Mouse (Mus musculus) adrenal gland, postnatal 4 days (tissue): ENCODE results near the gene Nfkbiz. TPM values are rescaled to one million over a fixed set of nuclear protein-coding genes. Genes with fewer than 3 reads are reported as not detected.
"Not testable (repeated sequence)": the region's sequence is repeated elsewhere in the genome, so short reads cannot be mapped to it uniquely, and the experiment has no call there.

Experiments
- DNase-seq, 2 experiments: peaks; one replicate each; pipeline ENCODE4 v3.0.0; 2021 to 2022; ENCODE audit warnings: low spot score in 2 of 2, mixed read lengths in 2 of 2
- long read RNA-seq, 2 experiments: library from polyadenylated mRNA; stranded (forward); transcript quantifications; one replicate each; pipeline ENCODE4 v2.0.0; 2021
- total RNA-seq, 2 experiments: library from RNA; stranded (reverse); gene quantifications; 2 replicates each; pipeline ENCODE4 v1.2.3; 2021

Nfkbiz gene
- 1 to 10 TPM; 6.8 to 7.4 TPM for total RNA-seq
- long read RNA-seq, experiment 1, partial matches to known transcripts: 0 of 2 reads
- long read RNA-seq, experiment 1, other reads (novel, unspliced or antisense): 1 of 2 reads
- long read RNA-seq, experiment 2, partial matches to known transcripts: 5 of 9 reads
- long read RNA-seq, experiment 2, other reads (novel, unspliced or antisense): 2 of 9 reads

DNA sequence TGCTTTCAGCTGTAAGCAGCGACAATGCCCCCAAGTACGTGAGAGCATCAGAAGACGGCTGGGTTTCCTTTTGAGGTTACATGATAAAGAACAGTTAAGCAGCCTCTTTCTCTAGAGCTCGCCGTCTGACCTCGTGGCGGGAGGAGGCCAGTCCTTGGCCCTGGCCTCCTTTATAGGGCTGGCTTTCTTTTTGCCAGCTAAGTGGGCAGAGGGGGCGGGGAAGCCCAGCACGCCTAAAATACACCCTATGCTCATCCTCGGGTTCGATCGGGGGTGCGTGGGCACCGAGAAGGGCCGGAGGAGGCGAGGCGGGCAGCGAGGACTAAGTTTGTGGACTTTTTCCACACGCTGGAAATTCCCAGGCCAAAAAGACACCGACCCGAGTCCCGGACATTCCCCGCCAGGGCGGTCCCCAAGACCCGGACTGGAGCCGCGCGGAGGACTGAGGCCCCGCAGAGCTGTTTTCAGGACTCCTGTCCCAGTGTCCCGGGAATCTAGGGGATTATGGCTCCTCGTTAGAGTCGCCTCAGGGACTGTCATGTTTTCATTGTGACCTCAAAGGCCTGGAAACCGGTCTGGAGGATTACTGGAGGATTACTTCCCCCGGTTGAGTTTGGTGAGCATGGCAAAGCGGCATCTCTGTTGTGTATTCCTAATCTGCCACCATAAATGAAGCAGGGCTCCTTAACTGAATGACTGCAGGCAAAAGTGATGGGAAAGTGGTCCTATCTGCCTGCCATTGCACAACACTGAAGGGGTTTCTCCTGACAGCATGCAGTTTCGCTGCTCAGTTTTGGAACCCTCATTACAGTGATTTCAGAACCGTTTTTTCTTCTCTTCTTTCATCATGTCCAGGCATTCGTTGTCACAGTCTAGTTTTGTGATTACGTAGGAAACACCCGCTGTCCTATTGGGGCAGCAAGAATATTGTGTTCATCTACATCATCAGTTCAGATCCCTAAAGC is at the start of gene Nfkbiz:
Gene Nfkbiz (minus strand): TSS at position 390 of the 965 bp plus-strand sequence.
- peak; percentile 66 to 80 for DNase-seq

DNA sequence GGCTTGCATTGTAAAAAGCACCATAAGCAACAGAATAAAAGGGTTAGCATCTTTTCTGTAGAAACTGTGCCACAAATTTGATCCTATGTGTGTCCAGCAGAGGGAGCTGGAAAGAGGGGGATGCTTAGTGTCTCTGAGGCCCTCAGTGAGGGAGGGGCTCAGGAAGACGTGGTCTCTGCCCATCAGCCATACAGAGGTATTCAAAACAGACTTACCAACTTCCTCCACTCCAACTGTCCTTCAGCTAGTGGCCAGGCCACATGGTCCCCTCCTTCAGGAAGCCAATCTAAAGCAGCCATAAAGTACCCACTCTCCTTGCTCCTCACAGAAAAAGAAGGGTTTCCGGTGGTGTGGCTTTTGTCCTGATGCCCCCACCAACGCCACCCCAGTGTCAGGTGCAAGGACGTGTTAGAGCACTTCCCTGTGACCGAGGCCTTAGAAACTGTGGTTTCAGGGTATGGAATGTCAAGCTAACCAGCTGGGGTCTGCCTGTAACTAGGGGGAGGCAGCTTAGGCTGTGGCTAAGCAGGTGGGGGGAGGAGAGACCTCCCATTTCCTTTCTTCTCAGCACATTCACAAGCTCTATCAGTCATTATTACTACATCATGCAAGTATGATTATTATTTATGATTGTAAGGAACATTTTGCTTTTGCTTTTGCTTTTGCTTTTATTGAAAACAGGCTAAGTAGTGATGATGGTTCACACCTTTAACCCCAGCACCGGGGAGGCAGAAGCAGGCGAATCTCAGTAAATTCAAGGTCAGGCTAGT is 49.3 kb upstream of the Nfkbiz start:
- DNase-seq: no peak

DNA sequence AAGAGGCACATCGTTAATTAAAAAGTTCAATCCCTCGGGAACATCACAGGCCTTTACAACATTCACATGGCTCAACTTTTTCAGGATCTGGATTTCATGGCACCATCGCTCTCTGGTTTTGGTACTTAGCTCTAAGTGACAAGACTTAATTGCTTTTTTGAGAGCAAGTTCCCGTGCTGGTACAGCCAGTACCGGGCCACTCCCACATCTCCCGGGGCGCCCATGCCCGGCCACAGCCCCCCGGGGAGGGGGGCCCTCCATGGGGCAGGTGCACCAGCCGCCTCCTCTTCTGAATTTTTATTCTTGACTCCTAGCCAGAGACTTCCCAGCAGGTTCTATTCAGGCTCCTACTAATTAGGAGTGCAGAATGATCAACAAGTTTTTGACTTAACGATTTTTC is 45.5 kb upstream of the Nfkbiz start:
- DNase-seq: no peak

DNA sequence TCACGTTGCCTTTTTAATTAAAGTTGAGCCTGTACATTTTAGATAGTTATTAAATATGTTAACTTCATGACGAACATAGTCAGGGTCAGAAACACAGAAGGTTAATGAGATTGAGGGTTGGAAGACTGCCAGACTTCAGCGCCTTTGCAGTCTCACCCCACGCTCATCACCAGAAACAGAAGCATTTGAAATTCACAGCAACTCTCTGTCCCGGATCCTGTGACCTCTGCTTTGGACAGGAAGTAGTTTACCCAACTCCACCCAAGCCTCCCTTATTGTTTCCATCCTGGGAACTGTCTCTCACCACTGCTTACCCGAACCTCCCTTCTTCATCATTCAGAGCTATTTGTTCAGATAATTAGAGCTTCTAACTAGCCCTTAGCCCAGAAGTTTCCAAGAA is 37.3 kb upstream of the Nfkbiz start:
- no peak for DNase-seq

DNA sequence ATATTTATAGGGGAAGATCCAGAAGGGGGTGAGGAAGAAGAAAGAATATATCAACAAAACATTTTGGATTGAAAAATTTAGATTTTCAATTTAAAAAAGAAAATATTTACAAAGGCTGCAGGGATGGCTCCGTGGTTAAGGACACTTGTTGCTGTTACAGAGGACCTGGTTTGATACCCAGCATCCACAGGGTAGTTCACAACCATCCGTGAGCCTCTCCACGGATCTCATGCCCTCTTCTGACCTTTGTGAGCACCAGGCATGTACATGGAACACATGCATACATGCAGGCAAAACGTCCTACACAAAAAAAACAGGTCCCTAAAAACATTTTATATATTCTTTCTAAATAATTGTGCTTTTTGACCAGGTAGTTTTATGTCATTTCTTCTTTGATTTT is 25.1 kb upstream of the Nfkbiz start:
- DNase-seq: no peak

DNA sequence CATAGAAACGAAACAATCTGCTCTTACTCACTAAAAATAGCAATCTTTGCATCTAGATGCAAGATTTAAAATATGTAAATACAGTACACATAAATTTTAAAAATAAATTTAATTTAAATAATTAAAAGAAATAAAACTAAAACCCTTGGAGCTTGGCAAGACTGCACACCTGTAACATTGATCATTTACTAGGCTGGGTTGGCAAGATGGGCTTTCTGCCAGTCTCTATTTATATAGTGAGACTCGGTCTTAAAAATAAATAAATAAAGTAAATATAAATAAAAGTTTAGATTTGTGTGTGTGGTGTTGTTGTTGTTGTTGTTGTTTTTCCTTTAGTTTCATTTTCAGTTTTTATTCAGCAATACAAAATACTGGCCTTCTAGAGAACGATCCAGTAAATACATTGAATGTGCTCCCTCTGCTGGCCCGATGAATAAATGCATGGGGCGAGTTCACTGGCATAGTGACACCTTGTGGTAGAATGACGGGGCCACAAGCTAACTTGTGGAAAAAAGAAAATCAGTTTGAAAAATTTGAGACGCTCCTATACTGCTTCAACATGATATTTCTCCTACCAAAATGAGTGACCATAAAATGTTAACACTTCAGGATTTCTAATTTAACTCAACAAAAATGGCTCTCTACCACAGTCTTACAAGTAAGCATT is 24.6 kb upstream of the Nfkbiz start:
- peak; percentile 12 to 43 for DNase-seq

DNA sequence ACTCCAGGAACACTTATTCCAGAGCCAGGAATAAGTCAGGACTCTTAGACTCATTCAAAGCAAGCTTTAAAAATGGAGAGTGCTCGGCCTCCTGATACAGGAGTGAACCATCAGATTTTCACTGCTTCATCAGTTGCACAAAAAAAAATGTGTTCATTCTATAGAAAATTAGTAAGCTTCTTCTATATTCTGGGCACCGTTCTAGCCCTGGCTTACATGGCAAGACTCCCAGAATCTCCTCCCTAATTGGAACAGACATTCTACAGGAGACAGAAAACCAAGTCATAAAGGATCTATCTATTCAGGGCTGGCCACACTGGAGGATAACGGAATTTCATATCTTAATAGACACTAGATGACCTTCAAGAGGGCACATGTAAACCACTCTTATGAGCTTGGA is 22.4 kb upstream of the Nfkbiz start:
- DNase-seq: no peak

DNA sequence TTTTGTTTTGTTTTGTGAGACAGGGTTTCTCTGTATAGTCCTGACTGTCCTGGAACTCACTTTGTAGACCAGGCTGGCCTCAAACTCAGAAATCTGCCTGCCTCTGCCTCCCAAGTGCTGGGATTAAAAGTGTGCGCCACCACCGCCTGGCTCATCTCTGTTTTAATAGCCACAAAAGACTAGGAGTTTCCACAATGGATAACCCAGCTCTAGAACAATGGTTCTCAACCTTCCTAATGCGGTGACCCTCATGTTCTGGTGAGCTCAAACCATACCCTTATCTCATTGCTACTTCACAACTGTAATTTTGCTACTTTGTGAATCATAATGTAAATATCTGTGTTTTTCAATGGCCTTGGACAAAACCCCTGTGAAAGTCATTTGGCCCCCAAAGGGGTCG is 20.7 kb upstream of the Nfkbiz start:
- not testable (repeated sequence) for DNase-seq

DNA sequence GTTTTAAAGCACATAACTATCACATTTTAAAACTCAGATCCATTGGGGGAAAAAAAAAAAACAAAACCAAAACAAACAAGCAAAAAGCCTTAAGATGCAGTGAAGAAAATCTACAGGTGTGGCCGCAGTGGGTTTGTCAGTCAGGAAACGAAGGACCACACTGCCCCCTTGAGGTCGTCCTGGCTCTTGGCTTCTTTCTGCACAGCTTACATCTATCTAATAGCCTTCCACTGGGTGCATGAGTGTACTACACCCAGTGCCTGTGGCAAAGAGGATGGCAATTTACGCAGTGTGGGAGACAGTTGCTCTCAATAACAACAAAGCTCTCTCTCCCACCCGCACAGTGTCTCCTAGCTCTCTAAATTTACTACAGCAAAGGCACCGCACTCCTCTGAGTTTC is 19.8 kb upstream of the Nfkbiz start:
- DNase-seq: peak; percentile 14 to 25

DNA sequence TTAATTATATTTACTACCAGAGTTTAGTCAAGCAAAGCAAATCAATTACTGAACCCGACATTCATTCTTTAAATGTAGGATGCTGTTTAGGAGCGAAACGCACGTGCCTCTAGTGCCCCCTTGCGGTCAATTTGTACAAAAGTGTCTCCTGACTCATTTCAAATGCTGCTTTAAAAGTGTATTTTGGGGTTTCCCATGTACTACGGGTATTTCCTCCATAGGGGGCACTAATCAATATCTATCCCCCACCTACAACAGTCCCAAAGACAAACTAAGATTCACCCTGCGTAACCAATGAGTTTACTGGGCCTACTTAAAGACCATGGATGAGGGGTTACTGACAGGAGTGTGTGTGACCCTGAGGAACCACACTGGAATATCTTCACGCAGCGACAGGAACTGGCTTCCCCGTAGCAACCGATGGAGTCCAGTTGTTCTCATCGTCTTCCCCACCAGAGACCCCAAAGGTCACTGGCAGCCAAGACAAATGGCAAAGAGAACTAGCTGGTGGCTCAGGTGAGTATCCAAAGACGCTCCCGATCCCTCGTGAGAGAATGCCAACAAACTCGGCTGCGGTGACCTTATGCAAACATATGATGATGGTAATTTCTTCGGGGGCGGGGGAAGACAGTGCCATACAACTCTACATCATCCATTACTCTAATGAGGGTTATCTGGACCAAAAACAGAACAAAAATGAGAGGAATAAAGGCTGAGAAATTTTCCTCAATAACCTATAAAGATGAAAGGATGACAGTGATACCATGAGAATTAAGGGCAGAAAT is 14.4 kb upstream of the Nfkbiz start:
- peak; percentile 22 to 49 for DNase-seq

DNA sequence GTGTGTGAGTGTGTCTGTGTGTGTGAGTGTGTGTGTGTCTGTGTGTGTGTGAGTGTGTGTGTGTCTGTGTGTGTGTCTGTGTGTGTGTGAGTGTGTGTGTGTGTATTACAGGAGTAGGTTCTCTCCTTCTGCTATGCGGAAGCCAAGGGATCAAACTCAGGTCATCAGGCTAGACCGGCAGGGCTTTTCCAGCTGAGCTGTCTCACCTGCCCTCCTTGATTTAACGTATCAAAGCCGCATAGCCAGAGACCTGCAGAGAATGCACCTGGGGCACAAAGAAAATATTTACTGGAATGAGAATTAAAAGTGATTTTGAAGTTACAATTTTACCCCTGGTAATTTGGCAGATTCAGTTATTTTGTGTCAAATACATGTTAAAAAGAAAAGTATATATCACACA is 13.8 kb upstream of the Nfkbiz start:
- DNase-seq: no peak

DNA sequence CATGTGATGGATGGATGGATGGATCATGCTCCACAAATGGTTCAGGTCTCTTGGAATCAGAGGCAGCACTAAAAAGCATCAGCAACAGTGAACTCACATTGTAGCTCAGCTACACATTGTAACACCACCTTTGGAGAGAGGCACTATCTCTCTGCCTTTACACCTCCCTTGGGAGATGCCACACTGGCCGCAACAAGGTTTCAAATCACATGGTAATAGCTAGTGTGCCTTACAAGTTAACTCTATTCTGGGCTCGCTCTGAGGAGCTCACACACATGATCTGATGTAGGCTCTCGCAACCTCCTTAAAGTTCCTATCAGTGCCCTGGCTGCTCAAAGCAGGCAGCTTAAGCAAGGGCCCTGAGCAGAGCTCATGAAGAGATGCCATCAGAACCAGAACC is 11.8 kb upstream of the Nfkbiz start:
- no peak for DNase-seq

DNA sequence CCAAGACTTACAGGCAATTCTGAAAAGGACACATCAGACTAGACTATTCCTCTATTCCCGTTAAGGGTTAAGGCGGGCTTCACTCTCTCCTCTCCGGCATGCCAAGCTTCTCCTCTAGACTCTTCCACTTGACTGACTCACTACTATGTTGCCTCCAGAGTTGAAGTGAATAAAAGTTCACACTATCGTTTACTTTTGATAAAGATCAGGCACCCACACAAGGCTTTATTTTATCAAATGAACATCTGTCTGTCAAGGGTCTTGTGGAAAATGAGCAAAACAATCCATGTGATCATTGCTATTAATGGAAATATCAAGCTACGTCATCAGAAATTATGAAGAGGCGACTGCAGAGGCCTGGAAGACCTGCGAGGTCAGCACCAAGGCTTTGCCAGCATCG is 9.0 kb upstream of the Nfkbiz start:
- no peak for DNase-seq

DNA sequence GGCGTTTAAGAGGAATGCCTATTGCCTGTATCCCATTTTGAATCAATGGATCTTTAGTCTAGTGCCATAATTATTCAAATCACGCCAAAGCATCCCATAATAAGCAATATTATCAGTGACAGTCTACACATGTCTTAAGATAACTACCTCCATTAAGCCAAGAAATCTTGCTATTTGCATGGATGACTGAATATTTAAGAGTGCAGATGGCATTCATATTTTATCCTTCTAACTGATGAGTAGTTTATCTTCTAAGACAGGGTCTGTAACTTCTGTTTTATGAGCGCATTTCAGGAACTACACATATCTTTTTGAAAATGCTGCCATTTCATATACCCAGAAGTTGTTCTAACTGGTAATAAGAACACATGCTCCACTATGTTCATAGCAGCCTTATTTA is 6.1 kb upstream of the Nfkbiz start:
- no peak for DNase-seq

DNA sequence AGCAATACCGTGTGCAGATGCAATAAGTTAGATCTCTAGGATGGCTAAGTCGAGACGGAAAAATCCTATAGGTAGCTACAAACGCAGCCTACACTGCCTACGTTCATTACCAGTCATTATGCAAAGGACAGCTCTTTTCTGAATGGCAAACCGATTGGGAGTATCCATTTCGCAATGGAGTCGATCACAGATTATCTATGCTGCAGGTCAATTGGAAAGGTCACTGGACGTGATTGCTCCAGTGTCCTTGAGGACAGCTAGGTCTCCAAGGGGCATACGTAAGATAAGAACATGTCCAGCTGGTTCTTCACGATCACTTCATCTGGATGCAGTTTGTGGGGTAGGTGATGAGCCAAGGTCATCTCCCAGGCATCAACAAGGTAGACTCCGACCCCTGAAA is 5.2 kb upstream of the Nfkbiz start:
- no peak for DNase-seq

DNA sequence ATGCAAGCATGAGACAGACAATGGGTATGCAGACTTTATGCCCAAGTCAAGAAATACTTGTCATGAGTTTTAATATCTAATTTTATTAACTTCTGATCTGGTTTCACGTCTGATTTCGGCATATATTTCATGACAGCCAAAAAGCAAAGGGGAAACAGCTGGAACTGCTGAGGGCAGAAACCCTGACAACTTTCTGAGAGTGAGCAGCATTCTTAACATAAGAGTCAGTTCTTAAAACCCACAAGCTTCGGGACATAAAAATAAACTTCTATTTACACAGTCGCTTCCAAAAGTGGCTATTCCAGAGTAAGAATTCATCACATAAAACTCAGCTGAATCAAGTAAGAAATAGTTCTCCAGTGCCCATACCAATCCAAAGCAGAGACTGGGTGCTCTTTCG is 4.4 kb upstream of the Nfkbiz start:
- DNase-seq: no peak

DNA sequence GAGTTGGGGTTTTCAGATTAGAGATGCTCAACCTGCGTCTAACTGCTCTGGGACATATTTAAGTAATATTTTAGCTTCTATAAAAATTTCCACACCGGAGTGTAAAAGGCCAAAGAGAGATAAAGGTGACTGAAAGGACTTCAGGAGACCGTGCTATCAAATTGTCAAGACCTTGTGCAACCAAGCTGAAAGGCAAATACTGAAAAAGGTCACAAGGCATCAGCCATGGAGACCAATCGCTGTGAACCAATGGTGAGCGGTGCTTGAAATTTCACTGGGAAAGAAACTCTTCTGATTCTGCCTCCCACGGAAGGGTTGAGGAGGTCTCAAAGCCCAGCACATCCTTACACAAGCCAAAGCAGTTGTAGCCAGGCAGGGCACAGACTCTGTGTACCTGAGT is 2.8 kb upstream of the Nfkbiz start:
- DNase-seq: no peak

DNA sequence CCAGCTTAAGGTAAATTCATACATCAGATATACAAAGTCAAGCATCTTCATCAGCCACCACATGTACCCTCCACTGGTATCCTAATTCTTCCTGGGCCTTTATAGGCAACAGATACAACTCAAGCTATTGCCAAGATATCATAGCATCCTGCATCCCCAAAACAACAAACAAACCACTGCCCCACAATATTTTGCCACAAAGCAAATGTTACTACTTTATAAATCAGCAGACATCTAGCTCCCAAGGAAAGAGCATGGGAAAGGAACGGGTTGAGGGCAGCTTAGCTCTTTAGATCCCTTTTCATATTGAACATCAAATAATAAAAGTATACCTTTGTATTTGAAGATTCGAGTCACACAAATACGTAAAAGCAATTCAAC is 580 bp downstream of the Nfkbiz start:
- DNase-seq: no peak

DNA sequence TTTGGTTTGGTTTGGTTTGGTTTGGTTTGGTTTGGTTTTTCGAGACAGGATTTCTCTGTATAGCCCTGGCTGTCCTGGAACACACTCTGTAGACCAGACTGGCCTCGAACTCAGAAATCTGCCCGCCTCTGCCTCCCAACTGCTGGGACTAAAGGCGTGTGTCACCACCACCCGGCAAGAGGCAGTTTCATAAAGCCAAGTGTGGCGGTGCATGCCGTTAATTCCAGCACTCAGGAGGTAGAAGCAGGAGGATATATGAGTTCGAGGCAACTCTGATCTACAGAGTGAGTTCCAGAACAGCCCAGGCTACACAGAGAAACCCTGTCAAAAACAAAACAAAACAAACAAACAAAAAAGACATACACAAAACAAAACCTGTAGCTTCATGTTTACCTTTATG is 1.0 kb downstream of the Nfkbiz start:
- DNase-seq: not testable (repeated sequence)

DNA sequence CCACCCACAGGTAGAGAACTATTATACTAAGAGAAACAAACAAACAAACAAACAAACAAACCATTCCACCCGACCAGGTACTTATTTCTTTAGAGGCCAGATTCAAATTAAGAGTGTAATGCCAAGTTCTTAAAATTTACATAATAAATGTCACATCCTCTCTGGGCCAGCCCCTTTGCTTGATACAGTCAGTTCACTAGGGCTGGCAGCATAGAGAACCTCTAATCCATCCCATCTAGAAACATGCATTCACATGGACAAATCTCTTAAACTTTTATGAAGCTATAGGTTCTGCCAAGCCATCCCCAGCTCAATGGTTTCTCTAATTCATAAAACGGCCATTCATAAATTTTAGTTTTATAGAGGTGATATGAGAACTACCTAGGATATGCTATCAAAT is 1.5 kb downstream of the Nfkbiz start:
- DNase-seq: no peak

DNA sequence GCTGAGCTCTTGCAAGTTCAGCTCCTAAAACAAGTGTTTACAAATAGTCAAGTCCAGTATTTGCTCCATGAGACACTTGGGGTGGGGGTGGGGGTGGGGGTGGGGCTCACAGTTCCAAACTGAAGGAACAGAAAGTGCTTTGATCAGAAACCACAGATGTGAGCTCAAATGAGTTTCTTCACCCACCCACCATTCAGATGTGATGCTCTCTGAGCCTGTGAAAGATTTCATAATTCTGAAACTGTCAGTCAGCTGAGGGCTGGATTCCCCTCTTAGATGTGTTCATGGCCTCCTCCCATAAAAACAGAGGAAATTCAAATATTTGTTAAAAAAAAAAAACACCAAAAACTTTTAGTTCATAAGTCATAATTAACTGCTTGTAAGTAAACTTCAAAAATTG is 2.9 kb downstream of the Nfkbiz start:
- no peak for DNase-seq
